Mouse (Mus musculus) liver, adult 2 months (tissue): ENCODE measurements around the gene Foxo4. TPM values are rescaled to one million over a fixed set of nuclear protein-coding genes. Genes with fewer than 3 reads are reported as not detected.

Source experiments
- DNase-seq: peaks from one replicate; pipeline ENCODE4 v3.0.0-alpha.2; 2011; ENCODE audit warnings: low read depth, low spot score; ENCODE audit errors: extremely low read depth
- H3K27ac ChIP-seq: fragments of 200-500 bp; replicated peaks from 2 replicates; pipeline ENCODE4 v1.5.1; 2012; ENCODE audit warnings: low read depth, mild to moderate bottlenecking, control low read depth, inconsistent platforms, low read length; ENCODE audit not compliant: insufficient read depth
- H3K27me3 ChIP-seq: fragments of 200-500 bp; 2 replicates; pipeline ENCODE4 v1.6.1; 2012; ENCODE audit warnings: mild to moderate bottlenecking, moderate library complexity, low read length, inconsistent platforms; ENCODE audit not compliant: control insufficient read depth, insufficient read depth
- H3K36me3 ChIP-seq: fragments of 200-500 bp; 2 replicates; pipeline ENCODE4 v1.6.1; 2012; ENCODE audit warnings: low read length, inconsistent platforms; ENCODE audit not compliant: control insufficient read depth, insufficient read depth
- H3K4me1 ChIP-seq: fragments of 200-500 bp; 2 replicates; pipeline ENCODE4 v1.6.1; 2011; ENCODE audit warnings: low read length; ENCODE audit not compliant: control insufficient read depth, insufficient read depth
- H3K4me3 ChIP-seq: fragments of 200-500 bp; 2 replicates; pipeline ENCODE4 v1.5.1; 2011; ENCODE audit warnings: low read depth, mild to moderate bottlenecking, control low read depth, low read length, moderate library complexity; ENCODE audit not compliant: insufficient read depth
- H3K79me2 ChIP-seq: fragments of 200-500 bp; 2 replicates; pipeline ENCODE4 v1.6.1; 2012; ENCODE audit warnings: inconsistent platforms, mild to moderate bottlenecking, low read length, moderate library complexity; ENCODE audit not compliant: control insufficient read depth, insufficient read depth
- H3K9ac ChIP-seq: fragments of 200-500 bp; 2 replicates; pipeline ENCODE4 v1.6.1; 2012; ENCODE audit warnings: low read depth, mild to moderate bottlenecking, control low read depth, inconsistent platforms, low read length
- CTCF ChIP-seq: fragments of 200-500 bp; IDR thresholded peaks from 2 replicates; pipeline ENCODE4 v1.5.1; 2011; ENCODE audit warnings: low read depth, low read length, control low read depth
- POLR2A ChIP-seq: fragments of 200-500 bp; IDR thresholded peaks from 2 replicates; pipeline ENCODE4 v1.6.1; 2011; ENCODE audit warnings: low read length, control low read depth; ENCODE audit not compliant: insufficient read depth; ENCODE audit errors: extremely low read depth
- WGBS: fragments of 180-500 bp; shearing (Covaris S2); methylation state at CpG from one replicate; pipeline ENCODE4 v1.1.7; 2018; 5-methylcytosine and 5-hydroxymethylcytosine counted together
- polyA plus RNA-seq: library from polyadenylated mRNA; depleted of rRNA; stranded (reverse); fragments of >200 nt; gene quantifications from 2 replicates; pipeline ENCODE4 v1.2.3, GENCODE M21; 2012; rRNA removed
- total RNA-seq: library from RNA; depleted of rRNA; stranded (reverse); fragments of >200 nt; gene quantifications from 2 replicates; pipeline ENCODE4 v1.2.3, GENCODE M21; 2014; rRNA removed

Gene Foxo4
- 12.9 and 13.6 TPM in 2 replicates for total RNA-seq
- polyA plus RNA-seq, result 24.8 and 26.5 TPM in 2 replicates

DNA sequence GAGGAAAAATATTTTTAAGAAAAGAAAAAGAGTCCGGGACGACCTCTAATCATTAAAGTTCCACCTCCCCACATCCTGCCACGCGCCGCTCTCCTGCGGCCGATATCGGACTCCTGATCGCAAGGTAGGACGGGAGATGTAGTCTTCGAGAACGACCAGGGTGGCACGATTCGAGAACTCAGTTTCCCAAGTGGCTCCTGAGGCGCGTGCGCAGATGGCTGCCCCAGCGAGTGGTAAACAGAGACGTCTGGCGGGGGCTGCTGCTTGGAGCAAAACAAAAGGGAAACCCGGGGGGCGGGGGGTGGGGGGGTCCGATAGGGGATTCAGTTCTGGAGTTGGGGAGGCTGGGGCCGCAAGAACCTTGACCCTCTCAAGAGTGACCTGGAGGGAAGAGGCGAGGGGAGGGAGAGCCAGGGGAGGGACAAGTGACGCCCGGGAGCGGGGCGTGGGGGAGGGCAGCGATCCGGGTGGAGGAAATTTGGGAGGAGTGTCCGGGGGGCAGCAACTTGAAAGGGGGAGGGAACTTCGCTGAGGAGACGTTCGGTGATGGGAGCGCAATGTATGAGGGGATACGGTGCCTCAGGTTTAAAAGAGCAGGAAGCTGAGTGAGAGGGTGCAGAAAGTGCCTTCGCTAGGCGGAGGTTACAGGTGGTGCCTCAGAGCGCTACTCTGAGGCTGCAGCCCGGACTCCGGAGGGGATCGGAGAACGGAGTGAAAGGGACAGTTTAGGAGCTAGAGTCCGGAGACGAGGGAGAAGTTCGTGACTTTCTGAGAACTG, at the start of gene Foxo4:
Gene Foxo4, plus strand, starts transcription at position 577 of the 778 bp plus-strand sequence.
- TF ChIP-seq POLR2A (no peak), CTCF (no peak)
- Histone ChIP-seq H3K36me3 (no peaks in the 10 kb centered on the region), H3K9ac (peak within 1 kb of the TSS; percentile 43), H3K27ac (no peak within 1 kb of the TSS), H3K79me2 (no peaks in the 10 kb centered on the region), H3K4me1 (no peaks in the 10 kb centered on the region), H3K4me3 (peak within 1 kb of the TSS; percentile 65), H3K27me3 (no peaks in the 10 kb centered on the region)
- under 1% methylated on average over 45 of the region's 47 CpGs for WGBS
- DNase-seq, result peak; percentile 90

DNA sequence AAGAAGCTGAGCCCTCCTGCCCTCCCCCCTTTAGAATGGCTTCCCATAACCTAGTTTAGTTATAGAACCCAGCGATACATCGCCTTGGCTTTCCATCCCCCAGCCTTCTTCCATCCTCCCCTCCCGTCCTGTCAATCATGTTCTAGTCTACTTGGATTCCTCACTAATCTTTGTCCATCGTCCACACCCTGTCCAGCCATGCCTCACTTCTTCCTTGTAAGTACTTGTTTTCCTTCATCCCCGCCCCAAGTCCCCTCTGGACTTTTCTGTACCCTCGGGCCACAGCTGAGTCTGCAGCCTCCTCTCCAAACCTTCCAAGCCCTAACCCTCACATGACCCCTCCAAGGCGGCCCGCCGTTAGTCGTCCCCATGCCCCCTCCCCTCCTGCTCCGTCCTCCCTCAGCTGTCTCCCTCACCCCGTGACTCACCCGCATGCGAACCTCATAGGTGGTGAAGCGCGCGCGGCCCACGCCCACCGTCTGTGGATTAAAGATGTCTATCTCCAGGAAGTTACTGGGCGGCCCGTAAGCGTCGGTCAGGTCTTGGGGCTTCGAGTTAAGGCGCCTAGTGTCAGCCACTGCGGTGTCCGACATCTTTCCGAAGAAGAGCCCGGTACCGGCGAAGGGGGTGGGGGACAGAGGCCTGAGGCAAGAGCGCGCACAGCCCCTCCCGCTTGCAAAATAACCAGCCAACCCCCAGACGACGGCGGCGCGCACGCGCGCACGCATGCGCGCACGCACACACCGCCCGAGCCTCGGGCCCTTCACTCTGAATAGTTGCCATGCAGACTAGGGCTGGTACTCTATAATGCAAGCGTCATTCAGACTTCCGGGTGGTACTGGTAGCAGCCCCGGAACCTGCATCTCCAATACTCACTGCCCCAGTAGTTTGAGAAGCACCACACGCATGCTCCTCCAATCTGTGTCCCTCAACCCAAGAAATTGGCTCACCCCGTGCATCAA, 32.2 kb upstream of the Foxo4 start, which contains the start of gene Snx12:
Gene Snx12, minus strand, starts transcription at position 730 of the 962 bp plus-strand sequence.
- DNase-seq, result peak; percentile 73

DNA sequence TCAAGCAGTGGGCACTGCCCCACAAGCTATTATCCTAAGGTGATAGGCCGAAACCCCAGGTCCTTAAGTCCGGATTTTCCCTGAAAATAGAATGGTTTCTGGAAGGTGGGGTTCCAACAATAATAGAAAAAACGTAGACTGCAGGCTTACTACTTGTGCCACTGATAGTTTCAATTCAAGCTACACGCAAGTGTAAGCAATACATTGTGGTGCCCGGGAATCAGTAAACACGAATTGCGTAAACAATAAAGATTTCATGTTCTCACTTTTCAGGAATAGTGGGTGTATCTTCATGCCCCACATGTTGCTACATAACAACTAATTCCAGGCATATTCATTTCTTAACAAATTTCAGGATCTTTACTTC, 31.5 kb upstream of the Foxo4 start:
- Histone ChIP-seq H3K4me3 (peak overlapping the region; percentile 91), H3K79me2 (no peaks in the 10 kb centered on the region), H3K9ac (peak overlapping the region; percentile 14; the same call in 1 of the 2 replicates), H3K27me3 (no peaks in the 10 kb centered on the region), H3K36me3 (no peaks in the 10 kb centered on the region), H3K27ac (no peak overlapping the region), H3K4me1 (peaks cover 3% of the 10 kb centered on the region; the same call in 1 of the 2 replicates)
- 7% methylated on average over 7 of the region's 7 CpGs for WGBS
- no peak for TF ChIP-seq CTCF
- no peak for TF ChIP-seq POLR2A
- no peak for DNase-seq

More for the DNA sequence above, 32.2 kb upstream of the Foxo4 start, which contains the start of gene Snx12:
- Histone ChIP-seq H3K4me3 (peak within 1 kb of the TSS; percentile 91), H3K4me1 (peaks cover 3% of the 10 kb centered on the region; the same call in 1 of the 2 replicates), H3K27ac (no peak within 1 kb of the TSS), H3K27me3 (no peaks in the 10 kb centered on the region), H3K9ac (peak within 1 kb of the TSS; percentile 77), H3K79me2 (no peaks in the 10 kb centered on the region), H3K36me3 (no peaks in the 10 kb centered on the region)
- WGBS, result under 1% methylated on average over 42 of the region's 55 CpGs
- TF ChIP-seq POLR2A (0 out of 2 replicates have a peak, but pooled peaks have one; percentile 20), CTCF (no peak)

DNA sequence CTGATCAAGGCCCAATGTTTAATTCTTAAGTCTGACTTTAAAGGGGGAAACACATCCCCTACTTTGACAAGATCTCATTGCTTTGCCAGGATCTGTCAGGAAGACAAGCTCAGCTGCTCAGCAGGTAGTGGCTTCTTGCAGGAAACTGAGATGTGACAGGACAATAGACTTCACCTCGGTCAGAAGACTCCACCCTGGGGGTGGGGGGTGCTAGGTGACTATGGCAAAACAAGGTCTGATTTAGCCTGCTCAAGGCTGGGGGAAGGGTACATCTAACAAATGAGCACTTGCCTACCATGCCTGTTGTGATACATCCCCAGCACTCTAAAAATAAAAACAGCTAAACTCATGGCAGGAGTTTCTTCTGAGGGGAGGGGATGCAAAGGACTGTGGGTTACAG, 9.3 kb upstream of the Foxo4 start:
- Histone ChIP-seq H3K4me3 (no peak overlapping the region), H3K9ac (no peak overlapping the region), H3K36me3 (no peaks in the 10 kb centered on the region), H3K27ac (no peak overlapping the region), H3K27me3 (no peaks in the 10 kb centered on the region), H3K4me1 (no peaks in the 10 kb centered on the region), H3K79me2 (no peaks in the 10 kb centered on the region)
- TF ChIP-seq CTCF, result no peak
- no peak for TF ChIP-seq POLR2A
- DNase-seq, result no peak
- 58% methylated on average over 1 of the region's 1 CpGs for WGBS

DNA sequence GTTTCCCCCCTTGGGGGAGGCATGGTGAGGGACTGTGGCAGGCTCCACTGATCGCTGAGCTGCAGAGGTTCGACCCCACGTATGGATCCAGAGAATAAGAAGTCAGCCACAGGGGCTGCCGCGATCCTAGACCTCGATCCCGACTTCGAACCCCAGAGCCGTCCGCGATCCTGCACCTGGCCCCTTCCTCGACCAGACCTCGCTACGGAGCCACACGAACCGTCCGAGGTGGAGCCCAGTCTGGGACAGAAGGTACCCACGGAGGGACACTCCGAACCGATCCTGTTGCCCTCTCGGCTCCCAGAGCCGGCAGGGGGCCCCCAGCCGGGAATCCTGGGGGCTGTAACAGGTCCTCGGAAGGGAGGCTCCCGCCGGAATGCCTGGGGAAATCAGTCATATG, 412 bp downstream of the Foxo4 start:
- no peaks in the 10 kb centered on the region for H3K4me1 ChIP-seq
- no peaks in the 10 kb centered on the region for H3K79me2 ChIP-seq
- no peaks in the 10 kb centered on the region for H3K27me3 ChIP-seq
- peak overlapping the region; percentile 43 for H3K9ac ChIP-seq
- DNase-seq, result no peak
- H3K36me3 ChIP-seq, result no peaks in the 10 kb centered on the region
- TF ChIP-seq POLR2A (no peak), CTCF (no peak)
- no peak overlapping the region for H3K27ac ChIP-seq
- WGBS, result under 1% methylated on average over 26 of the region's 26 CpGs
- peak overlapping the region; percentile 65 for H3K4me3 ChIP-seq
